Mouse (Mus musculus) heart, adult 18-20 months (tissue): Measurements from ENCODE around the gene Gpam. TPM values are rescaled to one million over a fixed set of nuclear protein-coding genes. Genes with fewer than 3 reads are reported as not detected.
"Not testable (repeated sequence)": the region's sequence is repeated elsewhere in the genome, so short reads cannot be mapped to it uniquely, and the experiment has no call there.

Source experiments
- DNase-seq, 2 experiments: peaks; one replicate each; pipeline ENCODE4 v3.0.0; 2021 to 2022; ENCODE audit warnings: mixed read lengths in 1 of 2
- long read RNA-seq, 2 experiments: library from polyadenylated mRNA; stranded (forward); transcript quantifications; one replicate each; pipeline ENCODE4 v2.0.0; 2021
- total RNA-seq, 2 experiments: library from RNA; stranded (reverse); gene quantifications; 2 replicates each; pipeline ENCODE4 v1.2.3; 2021

Gpam gene
- total RNA-seq, result 100 to 1,000 TPM; 147 to 182 TPM
- long read RNA-seq, experiment 1, transcript Gpam-201 (21 exons, 3,832 nt), result major isoform, 18 of 148 reads
- long read RNA-seq, experiment 1, partial matches to known transcripts, result 72 of 148 reads
- long read RNA-seq, experiment 1, other reads (novel, unspliced or antisense), result 58 of 148 reads
- long read RNA-seq, experiment 2, transcript Gpam-201 (21 exons, 3,832 nt), result major isoform, 6 of 64 reads
- long read RNA-seq, experiment 2, partial matches to known transcripts, result 26 of 64 reads
- long read RNA-seq, experiment 2, other reads (novel, unspliced or antisense), result 32 of 64 reads

GRCm38 (mm10) chr19:55127072-55127718 lies at the start of gene Gpam:
Gpam (minus strand) TSS chr19:55127238.
- DNase-seq, result peak in 1 of 2 experiments; percentile 25

- no peak for DNase-seq
These were observed 44.5 kb upstream of the Gpam start for GRCm38 (mm10) chr19:55171585-55171984.

- no peak for DNase-seq
These were observed 43.4 kb upstream of the Gpam start for GRCm38 (mm10) chr19:55170399-55170798.

DNA sequence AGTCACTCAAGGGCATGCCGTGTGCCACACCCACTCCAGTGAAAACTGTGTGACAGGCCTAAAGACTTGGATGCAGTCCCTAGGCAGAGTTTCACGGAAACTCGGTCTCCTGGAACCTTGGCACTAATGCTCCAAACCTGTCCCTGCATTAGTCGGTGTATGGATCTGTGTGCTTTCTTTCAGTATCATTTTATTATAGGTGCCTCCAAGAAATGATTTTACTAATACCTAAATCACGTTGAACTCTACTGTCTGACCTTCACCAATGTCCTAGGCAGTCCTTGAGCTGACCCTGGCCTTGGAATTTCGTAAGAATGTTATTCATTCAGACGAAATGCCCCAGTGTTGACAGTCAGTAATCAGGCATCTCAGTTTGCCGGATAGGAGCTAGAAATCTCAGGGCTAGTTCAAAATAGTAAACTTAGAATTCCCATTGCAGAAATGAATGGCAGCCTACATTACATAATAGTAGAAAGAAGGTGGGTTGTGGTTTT lies 42.2 kb upstream of the Gpam start:
- not testable (repeated sequence) for DNase-seq

GRCm38 (mm10) chr19:55168360-55168759 lies 41.3 kb upstream of the Gpam start:
- DNase-seq, result no peak

DNA sequence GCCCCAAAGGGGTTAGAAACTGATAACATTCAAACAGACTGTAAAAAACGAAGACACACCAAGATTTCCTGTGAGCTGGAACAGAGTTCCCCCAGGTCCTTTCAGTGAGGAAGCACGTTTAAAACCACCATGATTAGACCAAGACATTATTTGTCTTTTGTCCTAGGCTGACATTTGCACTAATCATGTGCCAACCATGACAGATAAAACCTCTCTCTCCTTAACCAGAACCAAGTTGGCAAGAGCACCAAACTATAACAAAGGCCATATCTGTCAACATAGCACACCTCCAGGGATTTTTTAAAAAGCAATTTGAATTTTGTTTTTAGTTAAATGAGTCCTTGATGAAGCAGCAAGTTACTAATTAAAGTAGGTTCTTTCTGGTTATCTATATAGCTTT lies 40.7 kb upstream of the Gpam start:
- no peak for DNase-seq

GRCm38 (mm10) chr19:55166741-55167140 lies 39.7 kb upstream of the Gpam start:
- DNase-seq, result no peak

DNA sequence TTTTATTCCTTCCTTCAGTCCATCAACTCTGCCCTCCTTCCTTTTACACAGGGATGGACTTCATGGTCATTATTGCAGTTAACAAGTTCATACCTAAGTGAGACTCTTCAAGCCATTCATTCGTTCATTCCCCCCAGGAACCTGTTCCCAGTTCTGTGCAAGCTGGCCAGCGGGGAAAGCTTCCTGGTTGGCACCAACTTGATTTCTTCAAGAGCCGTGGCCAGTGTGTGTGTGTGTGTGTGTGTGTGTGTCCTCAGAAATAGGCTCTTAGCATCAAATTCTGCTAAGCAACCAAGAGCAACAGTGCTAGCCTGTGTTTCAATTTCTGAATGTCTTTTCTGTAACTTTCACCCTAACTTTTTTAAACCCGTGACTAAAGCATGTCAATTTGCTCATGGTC lies 38.9 kb upstream of the Gpam start:
- no peak for DNase-seq

DNA sequence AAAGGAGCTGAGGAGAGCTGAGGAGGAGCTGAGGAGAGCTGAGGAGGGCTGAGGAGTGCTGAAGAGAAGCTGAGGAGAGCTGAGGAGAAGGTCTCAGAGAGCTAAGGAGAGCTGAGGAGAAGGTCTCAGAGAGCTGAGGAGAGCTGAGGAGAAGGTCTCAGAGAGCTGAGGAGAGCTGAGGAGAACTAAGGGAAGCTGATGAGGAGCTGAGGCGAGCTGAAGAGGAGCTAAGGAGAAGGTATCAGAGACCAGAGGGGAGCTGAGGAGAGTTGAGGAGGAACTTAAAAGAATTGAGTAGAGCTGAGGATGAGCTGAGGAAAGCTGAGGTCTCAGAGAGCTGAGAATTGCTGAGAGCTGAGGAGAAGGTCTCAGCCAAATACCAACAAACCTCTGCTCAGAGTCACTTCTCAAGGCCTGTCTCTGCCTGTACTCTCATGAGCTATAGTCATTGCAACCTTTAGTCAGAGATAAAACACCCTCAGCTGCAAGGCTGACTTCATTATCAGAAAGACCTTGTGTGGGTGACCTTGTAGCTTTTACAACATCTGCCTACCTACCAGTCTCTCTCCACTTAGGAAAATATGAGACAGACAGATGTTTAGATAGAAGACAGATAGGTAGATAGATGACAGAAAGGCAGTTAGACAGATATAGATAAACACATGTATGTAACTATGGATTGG lies 38.3 kb upstream of the Gpam start:
- no peak for DNase-seq

- DNase-seq, result peak in 1 of 2 experiments; percentile 29
These were observed 37.1 kb upstream of the Gpam start for GRCm38 (mm10) chr19:55164162-55164561.

GRCm38 (mm10) chr19:55162271-55162670 lies 35.2 kb upstream of the Gpam start:
- DNase-seq, result no peak

- DNase-seq, result no peak
These were observed 32.8 kb upstream of the Gpam start for GRCm38 (mm10) chr19:55159826-55160225.

DNA sequence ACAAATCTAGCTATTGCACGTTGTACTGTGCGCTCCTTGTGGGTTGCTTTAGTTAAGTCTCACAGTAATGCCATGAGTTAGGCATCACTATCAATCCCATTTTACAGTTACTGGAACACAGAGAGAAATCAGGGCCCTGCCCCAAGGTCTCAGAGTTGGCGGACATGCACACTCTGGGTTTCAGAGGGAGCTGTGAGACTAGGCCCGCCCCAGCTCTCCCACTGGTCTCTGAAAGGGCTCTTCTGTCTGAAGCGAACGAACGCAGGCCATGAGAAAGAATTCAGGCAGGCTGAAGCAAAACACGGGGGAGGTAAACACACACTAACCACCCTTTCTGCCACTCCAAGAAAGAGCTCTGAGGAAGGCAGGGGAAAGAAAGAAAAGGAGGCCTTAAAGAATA lies 31.6 kb upstream of the Gpam start:
- DNase-seq, result no peak

DNA sequence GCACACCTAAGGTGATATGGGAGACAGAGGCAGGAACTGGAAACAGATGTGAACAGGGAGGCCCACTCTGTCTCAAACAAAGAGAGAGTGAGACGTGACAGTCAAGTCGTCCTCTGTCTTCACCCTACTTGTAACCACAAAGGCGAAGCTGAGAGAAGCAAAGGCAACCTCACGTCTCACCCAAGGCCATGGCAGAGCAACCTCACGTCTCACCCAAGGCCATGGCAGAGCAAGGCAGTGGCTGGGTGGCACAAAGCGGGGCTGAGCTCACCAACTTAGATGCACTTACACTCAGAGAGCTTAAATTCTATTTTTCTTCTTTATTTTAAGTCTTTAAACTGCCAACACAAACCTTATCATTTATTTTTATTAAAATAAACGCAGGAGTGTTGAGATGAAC lies 30.0 kb upstream of the Gpam start:
- no peak for DNase-seq

- DNase-seq, result no peak
These were observed 25.9 kb upstream of the Gpam start for GRCm38 (mm10) chr19:55152983-55153382.

DNA sequence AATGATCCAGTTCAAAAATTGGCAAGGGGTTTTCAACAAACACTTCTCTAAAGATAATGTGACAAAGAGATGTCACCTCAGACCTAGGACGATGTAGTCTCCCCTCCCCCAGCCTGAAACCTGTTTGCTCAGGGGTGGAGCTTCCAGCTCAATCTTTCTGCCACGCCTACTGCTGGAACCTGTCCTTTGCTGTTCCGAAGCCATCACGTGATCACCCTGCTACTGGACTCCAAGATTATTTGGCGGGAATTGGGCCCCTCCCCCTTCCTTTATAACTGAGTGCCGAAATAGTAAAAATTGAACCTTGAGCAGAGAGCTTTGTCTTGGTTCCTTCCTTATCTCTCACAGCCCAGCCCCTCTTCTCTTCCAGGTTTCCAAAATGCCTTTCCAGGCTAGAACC lies 25.2 kb upstream of the Gpam start:
- not testable (repeated sequence) for DNase-seq

GRCm38 (mm10) chr19:55149646-55150045 lies 22.6 kb upstream of the Gpam start:
- no peak for DNase-seq

DNA sequence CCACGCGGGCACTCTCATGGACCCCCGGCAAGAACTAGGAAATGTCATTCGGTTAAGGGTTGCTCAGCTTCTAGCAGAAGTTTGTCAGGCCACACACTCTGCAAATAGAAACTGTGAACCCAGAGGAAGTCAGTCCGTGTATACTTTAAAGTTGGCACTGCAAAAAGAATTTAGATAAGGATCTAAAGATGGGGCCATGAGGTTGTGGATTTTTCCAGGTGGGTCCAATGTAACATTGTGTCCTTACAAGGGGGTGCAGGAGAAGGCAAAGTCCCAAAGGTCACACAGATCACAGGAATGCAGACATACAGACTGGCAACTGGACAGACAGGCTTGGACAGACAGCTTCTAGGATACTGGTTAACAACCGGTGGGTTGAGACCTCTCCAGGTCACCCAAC lies 21.1 kb upstream of the Gpam start:
- DNase-seq, result no peak

- DNase-seq, result no peak
These were observed 20.5 kb upstream of the Gpam start for GRCm38 (mm10) chr19:55147568-55147967.

DNA sequence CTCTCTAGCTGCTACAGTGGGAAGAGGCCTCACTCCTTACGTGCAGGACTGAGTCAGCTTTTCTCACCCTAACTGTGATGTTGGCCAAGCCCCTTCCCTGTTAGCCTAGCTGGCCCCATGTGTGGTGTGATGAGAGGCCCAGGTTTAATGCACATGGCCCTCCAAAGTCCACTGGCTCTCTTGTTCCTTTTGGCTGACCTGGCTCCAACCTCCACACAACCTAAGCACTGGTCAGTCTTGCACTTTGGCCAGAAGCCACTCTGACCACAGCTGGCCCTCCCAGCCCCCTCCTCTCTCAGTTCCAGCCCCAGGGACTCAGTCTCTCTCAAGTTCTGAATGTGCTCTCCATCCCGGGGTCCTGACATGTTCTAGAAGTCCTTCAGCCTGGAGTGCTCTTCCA lies 18.1 kb upstream of the Gpam start:
- no peak for DNase-seq

DNA sequence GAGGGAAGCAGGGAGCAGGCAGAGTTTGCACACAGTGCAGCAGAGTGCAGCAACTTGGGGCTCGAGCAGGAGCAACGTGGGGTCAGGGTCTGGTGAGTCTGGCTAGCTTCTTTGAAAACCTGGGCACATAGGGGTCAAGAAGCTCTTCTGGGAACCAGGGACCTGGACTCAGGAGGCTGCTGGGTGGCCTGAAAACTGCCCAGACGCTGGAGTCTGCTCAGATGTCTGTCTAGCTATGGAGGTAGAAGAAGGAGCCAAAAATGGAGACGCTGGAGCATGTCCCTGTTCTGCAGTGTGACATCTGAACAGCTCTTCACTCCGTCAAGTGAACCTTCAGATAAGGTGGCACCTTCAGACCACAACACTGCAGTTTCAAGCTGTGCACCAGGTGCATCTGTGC lies 17.7 kb upstream of the Gpam start:
- DNase-seq, result no peak

DNA sequence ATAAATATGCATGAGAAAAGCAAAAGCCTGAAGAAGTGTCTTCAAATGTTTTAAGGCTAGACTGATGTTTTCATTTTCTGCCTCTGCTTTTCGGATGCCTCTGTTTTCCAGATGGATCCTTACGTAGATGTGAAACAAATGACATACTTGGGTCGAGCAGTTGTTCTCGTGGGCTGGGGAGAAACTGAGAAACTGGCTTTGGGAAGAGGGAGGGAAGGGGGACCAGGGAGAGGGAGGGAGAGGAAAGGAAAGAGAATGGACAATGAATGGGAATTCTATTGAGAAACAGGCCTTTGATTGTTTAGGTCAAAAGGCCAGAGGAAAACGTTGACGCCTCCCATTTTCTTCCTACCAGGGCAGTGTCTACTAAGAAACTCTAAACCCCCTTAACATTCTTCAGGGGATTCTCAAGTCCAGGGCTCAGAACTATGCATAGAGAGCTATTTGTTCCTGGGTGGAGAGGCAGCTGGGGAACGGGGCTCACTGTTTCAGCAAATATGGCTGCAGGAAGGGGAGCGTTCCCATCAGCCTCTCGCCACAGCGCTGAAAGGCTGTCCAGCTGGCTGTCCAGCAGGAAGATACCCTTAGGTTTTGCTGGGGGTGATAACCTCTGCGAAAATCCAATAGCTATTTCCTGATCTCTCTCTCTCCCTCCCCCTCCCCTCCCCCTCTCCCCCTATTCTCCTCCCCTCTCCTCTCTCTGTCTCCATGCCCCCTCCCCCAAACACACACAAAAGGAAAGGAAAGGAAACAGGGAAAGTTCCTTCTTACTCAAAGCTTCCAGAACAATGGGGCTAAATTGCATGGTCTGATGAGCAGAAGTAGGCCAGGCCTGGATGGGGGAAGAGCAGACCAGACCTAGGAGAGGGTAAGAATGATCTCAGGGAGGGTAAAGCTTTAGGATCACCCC lies 16.6 kb upstream of the Gpam start:
- DNase-seq, result no peak
